Comparison of ENCODE assay signal across 8 mouse cellular contexts in genomic region chr8:57800327-57800726, GRCm38 (mm10).
DNase-seq lines count a peak whose midpoint lies in the region; ATAC-seq lines count a peak whose summit lies in the region.

No protein-coding gene starts in this region.

- H3K4me3 ChIP-seq in embryonic facial prominence, embryonic 14.5 days (ENCODE audit: low read depth, low read length): peak overlapping the region; percentile 36
- H3K4me3 ChIP-seq in heart, embryonic 11.5 days (ENCODE audit: low read depth, low read length): peak overlapping the region; percentile 42
- H3K4me3 ChIP-seq in kidney, embryonic 14.5 days (ENCODE audit: low read length): peak overlapping the region; percentile 35; the same call in 1 of the 2 replicates

- no peaks in the 10 kb centered on the region for H3K9me3 ChIP-seq in embryonic facial prominence, embryonic 14.5 days (ENCODE audit: control insufficient read depth, low read length)
- no peaks in the 10 kb centered on the region for H3K9me3 ChIP-seq in heart, embryonic 11.5 days (replicated peaks; ENCODE audit: control insufficient read depth, low read length)
- H3K9me3 ChIP-seq in kidney, embryonic 14.5 days (ENCODE audit: control insufficient read depth, low read length): no peaks in the 10 kb centered on the region

- H3K4me1 ChIP-seq in embryonic facial prominence, embryonic 14.5 days (ENCODE audit: control insufficient read depth, insufficient read depth, low read length): peaks cover 9% of the 10 kb centered on the region
- H3K4me1 ChIP-seq in heart, embryonic 11.5 days (ENCODE audit: control insufficient read depth, insufficient read depth, low read length): no peaks in the 10 kb centered on the region
- H3K4me1 ChIP-seq in kidney, embryonic 14.5 days (ENCODE audit: control insufficient read depth, insufficient read depth, low read length): peaks cover 4% of the 10 kb centered on the region; the same call in 1 of the 2 replicates

- no peaks in the 10 kb centered on the region for H3K27me3 ChIP-seq in embryonic facial prominence, embryonic 14.5 days (replicated peaks; ENCODE audit: control insufficient read depth, insufficient read depth, low read length)
- no peaks in the 10 kb centered on the region for H3K27me3 ChIP-seq in heart, embryonic 11.5 days (ENCODE audit: control insufficient read depth, insufficient read depth, low read length)
- no peaks in the 10 kb centered on the region for H3K27me3 ChIP-seq in kidney, embryonic 14.5 days (ENCODE audit: control insufficient read depth, insufficient read depth, low read length)
- no peaks in the 10 kb centered on the region for H3K27me3 ChIP-seq in splenic B cell, adult 2 months (ENCODE audit: control insufficient read depth, insufficient read depth, low read length, poor library complexity, severe bottlenecking)

- H3K36me3 ChIP-seq in embryonic facial prominence, embryonic 14.5 days (ENCODE audit: control insufficient read depth, insufficient read depth, low read length): no peaks in the 10 kb centered on the region
- no peaks in the 10 kb centered on the region for H3K36me3 ChIP-seq in heart, embryonic 11.5 days (ENCODE audit: control insufficient read depth, insufficient read depth, low read length)
- no peaks in the 10 kb centered on the region for H3K36me3 ChIP-seq in kidney, embryonic 14.5 days (ENCODE audit: control insufficient read depth, insufficient read depth, low read length)
- H3K36me3 ChIP-seq in splenic B cell, adult 2 months (ENCODE audit: control insufficient read depth, insufficient read depth, low read length, poor library complexity, severe bottlenecking): no peaks in the 10 kb centered on the region

- peak overlapping the region; percentile 60; the same call in 1 of the 2 replicates for H3K9ac ChIP-seq in embryonic facial prominence, embryonic 14.5 days (ENCODE audit: low read depth, low read length)
- no peak overlapping the region for H3K9ac ChIP-seq in heart, embryonic 11.5 days (ENCODE audit: low read depth, low read length)
- no peak overlapping the region for H3K9ac ChIP-seq in kidney, embryonic 14.5 days (ENCODE audit: low read depth, low read length)

- peak; percentile 88 for ATAC-seq in embryonic facial prominence, embryonic 14.5 days (ENCODE audit: low read depth)
- ATAC-seq in heart, embryonic 11.5 days (replicated peaks; ENCODE audit: insufficient number of reproducible peaks, low FRiP score, low TSS enrichment): 0 out of 2 replicates have a peak, but pooled peaks have one; percentile 46
- peak; percentile 91 for ATAC-seq in kidney, embryonic 14.5 days (ENCODE audit: low FRiP score, low TSS enrichment)

- DNase-seq in B cell, adult 2 months: peak; percentile 79 to 81
- DNase-seq in adrenal gland, postnatal 36 days: peak; percentile 54 to 79
- DNase-seq in embryonic facial prominence, embryonic 14.5 days (ENCODE audit: low spot score): peak; percentile 95
- peak; percentile 56 for DNase-seq in liver
- peak; percentile 13 to 18 for DNase-seq in monocyte, adult 2 months (ENCODE audit: low read depth in 1 of 2, low spot score in 2 of 2)
- peak; percentile 88 for DNase-seq in splenic B cell, adult 2 months (ENCODE audit: low read depth, low spot score)

- peak overlapping the region; percentile 58 for H3K4me2 ChIP-seq in embryonic facial prominence, embryonic 14.5 days (ENCODE audit: low read depth, low read length)
- H3K4me2 ChIP-seq in heart, embryonic 11.5 days: peak overlapping the region; percentile 63
- peak overlapping the region; percentile 42 for H3K4me2 ChIP-seq in kidney, embryonic 14.5 days (replicated peaks; ENCODE audit: low read depth, low read length)

- H3K27ac ChIP-seq in embryonic facial prominence, embryonic 14.5 days (replicated peaks; ENCODE audit: low read depth, low read length): peak overlapping the region; percentile 80
- peak overlapping the region; percentile 75; the same call in 1 of the 2 replicates for H3K27ac ChIP-seq in heart, embryonic 11.5 days (ENCODE audit: low read depth, low read length)
- peak overlapping the region; percentile 76; the same call in 1 of the 2 replicates for H3K27ac ChIP-seq in kidney, embryonic 14.5 days (ENCODE audit: low read depth, low read length)

- 19% methylated on average over 4 of the region's 4 CpGs for WGBS in embryonic facial prominence, embryonic 14.5 days
- 21% methylated on average over 4 of the region's 4 CpGs for WGBS in heart, embryonic 11.5 days (ENCODE audit: insufficient replicate concordance)
- 21% methylated on average over 4 of the region's 4 CpGs for WGBS in kidney, embryonic 14.5 days

Comparison
In these comparisons a context has a peak if more than half of its experiments do, and no peak if none do; other contexts are left out.
1. Peak in every context shown above with its lines: DNase-seq, ATAC-seq, H3K4me3 ChIP-seq and H3K27ac ChIP-seq.
2. DNase-seq: peak in every context shown above with its lines; median percentile 95 in embryonic facial prominence, embryonic 14.5 days; 88 in splenic B cell, adult 2 months; 80 in B cell, adult 2 months; 66 in adrenal gland, postnatal 36 days; 56 in liver; 16 in monocyte, adult 2 months.